Mouse (Mus musculus): Measurements from ENCODE around the gene Rpl41.
"Not testable (repeated sequence)": the region's sequence is repeated elsewhere in the genome, so short reads cannot be mapped to it uniquely, and the experiment has no call there.

Rpl41 gene

GRCm38 (mm10) chr10:128555567-128555966 lies 6.5 kb upstream of the Rpl41 start:
- not testable (repeated sequence) for DNase-seq

- not testable (repeated sequence) for DNase-seq
These were observed 1.2 kb upstream of the Rpl41 start for GRCm38 (mm10) chr10:128550144-128550823.

- peak in 1 of 2 experiments; percentile 44 for DNase-seq
These were observed 565 bp upstream of the Rpl41 start for GRCm38 (mm10) chr10:128549682-128550057.

- not testable (repeated sequence) for DNase-seq
These were observed 884 bp downstream of the Rpl41 start for GRCm38 (mm10) chr10:128548051-128548791.

- peak; percentile 92 to 97 for DNase-seq
These were observed 1.6 kb downstream of the Rpl41 start, which contains the start of gene Zc3h10 for GRCm38 (mm10) chr10:128547361-128548032. Gene Zc3h10, minus strand, starts transcription at chr10:128547774.

GRCm38 (mm10) chr10:128546787-128547186 lies 2.3 kb downstream of the Rpl41 start:
- DNase-seq, result no peak

- DNase-seq, result no peak
These were observed 2.7 kb downstream of the Rpl41 start for GRCm38 (mm10) chr10:128546361-128546760.

- no peak for DNase-seq
These were observed 3.6 kb downstream of the Rpl41 start for GRCm38 (mm10) chr10:128545570-128545898.

GRCm38 (mm10) chr10:128544674-128545569 lies 4.2 kb downstream of the Rpl41 start:
- no peak for DNase-seq

GRCm38 (mm10) chr10:128544151-128544657 lies 4.9 kb downstream of the Rpl41 start:
- no peak for DNase-seq

- no peak for DNase-seq
These were observed 6.0 kb downstream of the Rpl41 start for GRCm38 (mm10) chr10:128543100-128543499.

- DNase-seq, result no peak
These were observed 10.7 kb downstream of the Rpl41 start for GRCm38 (mm10) chr10:128538340-128538870.

GRCm38 (mm10) chr10:128536266-128536940 lies 12.7 kb downstream of the Rpl41 start:
- peak; percentile 91 to 92 for DNase-seq

- no peak for DNase-seq
These were observed 13.4 kb downstream of the Rpl41 start for GRCm38 (mm10) chr10:128535624-128536265.

- no peak for DNase-seq
These were observed 13.9 kb downstream of the Rpl41 start for GRCm38 (mm10) chr10:128535206-128535605.

GRCm38 (mm10) chr10:128526366-128527356 lies 22.4 kb downstream of the Rpl41 start:
- no peak for DNase-seq

GRCm38 (mm10) chr10:128525671-128526308 lies 23.3 kb downstream of the Rpl41 start, which contains the start of gene Esyt1:
Gene Esyt1, minus strand, starts transcription at chr10:128525871.
- DNase-seq, result peak; percentile 85 to 91

GRCm38 (mm10) chr10:128524732-128525662 lies 24.1 kb downstream of the Rpl41 start:
- peak; percentile 77 for DNase-seq
